Mouse (Mus musculus) erythroid progenitor cell, adult 5-6 weeks (primary cell): ENCODE results near the gene Msh3. TPM values are rescaled to one million over a fixed set of nuclear protein-coding genes. Genes with fewer than 3 reads are reported as not detected.

Experiments used
- ATAC-seq: replicated peaks from 2 replicates; pipeline ENCODE4 v1.8.0; 2016; ENCODE audit warnings: moderate number of reproducible peaks, mild to moderate bottlenecking, moderate TSS enrichment, inconsistent platforms; ENCODE audit not compliant: poor library complexity, low FRiP score, severe bottlenecking
- total RNA-seq, 2 experiments: library from RNA; stranded (forward) in 1 of 2; stranded (reverse) in 1 of 2; fragments of 150-400 nt in 1 of 2; fragments of 186-747, 209-891 nt in 1 of 2; gene quantifications; 2 replicates each; pipeline versions ENCODE4 v1.2.3 to v1.2.4; 2015 to 2017; ENCODE audit warnings: low replicate concordance in 2 of 2

Gene Msh3
- total RNA-seq, 2 experiments from 2014 or later, result 20.0 to 38.1 TPM

- no peak for ATAC-seq
These were observed 22.5 kb downstream of the Msh3 start for GRCm38 (mm10) chr13:92332103-92332879.

- no peak for ATAC-seq
These were observed 24.2 kb downstream of the Msh3 start for GRCm38 (mm10) chr13:92330621-92331020.

- ATAC-seq, result no peak
These were observed 26.8 kb downstream of the Msh3 start for GRCm38 (mm10) chr13:92328000-92328399.

GRCm38 (mm10) chr13:92326030-92326429, 28.8 kb downstream of the Msh3 start:
- ATAC-seq, result no peak

- no peak for ATAC-seq
These were observed 34.0 kb downstream of the Msh3 start for GRCm38 (mm10) chr13:92320770-92321169.

GRCm38 (mm10) chr13:92314613-92315012, 40.2 kb downstream of the Msh3 start:
- no peak for ATAC-seq

- ATAC-seq, result no peak
These were observed 49.1 kb downstream of the Msh3 start, which contains the start of gene Gm20379 for GRCm38 (mm10) chr13:92305680-92306079. Gm20379 (plus strand) TSS chr13:92305980.

- no peak for ATAC-seq
These were observed 50.5 kb downstream of the Msh3 start for GRCm38 (mm10) chr13:92304291-92304690.

GRCm38 (mm10) chr13:92303062-92303948, 51.5 kb downstream of the Msh3 start:
- no peak for ATAC-seq

- no peak for ATAC-seq
These were observed 52.3 kb downstream of the Msh3 start for GRCm38 (mm10) chr13:92302466-92302865.

GRCm38 (mm10) chr13:92301754-92302153, 53.0 kb downstream of the Msh3 start:
- ATAC-seq, result no peak

GRCm38 (mm10) chr13:92299522-92299921, 55.3 kb downstream of the Msh3 start:
- ATAC-seq, result no peak

GRCm38 (mm10) chr13:92297021-92297420, 57.8 kb downstream of the Msh3 start:
- ATAC-seq, result no peak

GRCm38 (mm10) chr13:92296490-92296889, 58.3 kb downstream of the Msh3 start:
- ATAC-seq, result no peak

- no peak for ATAC-seq
These were observed 60.9 kb downstream of the Msh3 start for GRCm38 (mm10) chr13:92293883-92294282.

- ATAC-seq, result no peak
These were observed 63.2 kb downstream of the Msh3 start for GRCm38 (mm10) chr13:92291605-92292004.

- ATAC-seq, result no peak
These were observed 77.8 kb downstream of the Msh3 start for GRCm38 (mm10) chr13:92277027-92277426.

GRCm38 (mm10) chr13:92275292-92275691, 79.5 kb downstream of the Msh3 start:
- ATAC-seq, result no peak

GRCm38 (mm10) chr13:92274274-92275198, 80.3 kb downstream of the Msh3 start:
- peak; percentile 70 for ATAC-seq

- no peak for ATAC-seq
These were observed 87.7 kb downstream of the Msh3 start for GRCm38 (mm10) chr13:92267076-92267475.
